Comparison of ENCODE assay signal across 12 mouse cellular contexts in genomic region chr10:18036849-18037248, GRCm38 (mm10).
"Had no signal": no experiment of that assay in that cellular context is flagged by ENCODE, and none has a peak within 500 bp of the region (broad histone marks: within the 10 kb centered on the region; RNA-seq: fewer than 3 reads in every experiment).

No protein-coding gene starts in this region.

- H3K4me3 ChIP-seq: limb, embryonic 15.5 days; liver, embryonic 12.5 days; midbrain, embryonic 10.5 days; myocyte; neural tube, embryonic 12.5 days; stomach, embryonic 15.5 days had no signal

- H3K4me1 ChIP-seq: limb, embryonic 15.5 days; liver, embryonic 12.5 days; midbrain, embryonic 10.5 days; neural tube, embryonic 12.5 days; stomach, embryonic 15.5 days had no signal

- H3K36me3 ChIP-seq: limb, embryonic 15.5 days; liver, embryonic 12.5 days; midbrain, embryonic 10.5 days; neural tube, embryonic 12.5 days; stomach, embryonic 15.5 days had no signal

- DNase-seq: layer of hippocampus, adult 9-11 months; layer of hippocampus, postnatal 36 days; midbrain, embryonic 14.5 days; right cerebral cortex, postnatal 14 days; thymus, postnatal 4 days had no signal

- H3K27me3 ChIP-seq: limb, embryonic 15.5 days; liver, embryonic 12.5 days; neural tube, embryonic 12.5 days; stomach, embryonic 15.5 days had no signal

- H3K9me3 ChIP-seq: limb, embryonic 15.5 days; liver, embryonic 12.5 days; midbrain, embryonic 10.5 days; neural tube, embryonic 12.5 days; stomach, embryonic 15.5 days had no signal

- H3K27ac ChIP-seq: limb, embryonic 15.5 days; liver, embryonic 12.5 days; midbrain, embryonic 10.5 days; neural tube, embryonic 12.5 days; stomach, embryonic 15.5 days had no signal

- H3K4me2 ChIP-seq: limb, embryonic 15.5 days; liver, embryonic 12.5 days; neural tube, embryonic 12.5 days; stomach, embryonic 15.5 days had no signal

- ATAC-seq: intestine, embryonic 16.5 days; liver, embryonic 12.5 days had no signal

- H3K9ac ChIP-seq: limb, embryonic 15.5 days; liver, embryonic 12.5 days; neural tube, embryonic 12.5 days; stomach, embryonic 15.5 days had no signal
